Mouse (Mus musculus) embryonic facial prominence, embryonic 14.5 days (tissue): Measurements from ENCODE around the gene Adat3. TPM values are rescaled to one million over a fixed set of nuclear protein-coding genes. Genes with fewer than 3 reads are reported as not detected.
"Not testable (repeated sequence)": the region's sequence is repeated elsewhere in the genome, so short reads cannot be mapped to it uniquely, and the experiment has no call there.

ENCODE experiments used
- ATAC-seq: fragments of 200-750 bp; cut with Nextera tagmentation; 2 replicates; pipeline ENCODE4 v1.8.0; 2017; ENCODE audit warnings: low read depth, moderate number of reproducible peaks, moderate TSS enrichment
- DNase-seq: peaks from one replicate; pipeline ENCODE4 v3.0.0-alpha.2; 2015; ENCODE audit warnings: low spot score
- H3K27ac ChIP-seq: fragments of 300-500 bp; sonication (generic); replicated peaks from 2 replicates; pipeline ENCODE4 v1.5.1; 2014; ENCODE audit warnings: low read depth, mild to moderate bottlenecking, low read length, moderate library complexity
- H3K27me3 ChIP-seq: fragments of 300-500 bp; sonication (generic); replicated peaks from 2 replicates; pipeline ENCODE4 v1.6.1; 2014; ENCODE audit warnings: low read length; ENCODE audit not compliant: control insufficient read depth, insufficient read depth
- H3K36me3 ChIP-seq: fragments of 300-500 bp; sonication (generic); 2 replicates; pipeline ENCODE4 v1.6.1; 2014; ENCODE audit warnings: low read length, mixed read lengths; ENCODE audit not compliant: control insufficient read depth, insufficient read depth
- H3K4me1 ChIP-seq: fragments of 300-500 bp; sonication (generic); 2 replicates; pipeline ENCODE4 v1.6.1; 2014; ENCODE audit warnings: antibody characterized with exemption, low read length; ENCODE audit not compliant: control insufficient read depth, insufficient read depth
- H3K4me2 ChIP-seq: fragments of 300-500 bp; sonication (generic); 2 replicates; pipeline ENCODE4 v1.6.1; 2014; ENCODE audit warnings: low read depth, mild to moderate bottlenecking, low read length, moderate library complexity, mixed read lengths
- H3K4me3 ChIP-seq: fragments of 300-500 bp; sonication (generic); 2 replicates; pipeline ENCODE4 v1.5.1; 2014; ENCODE audit warnings: low read depth, mild to moderate bottlenecking, low read length
- H3K9ac ChIP-seq: fragments of 300-500 bp; sonication (generic); 2 replicates; pipeline ENCODE4 v1.6.1; 2014; ENCODE audit warnings: low read depth, mild to moderate bottlenecking, low read length, moderate library complexity, mixed read lengths
- H3K9me3 ChIP-seq: fragments of 300-500 bp; sonication (generic); 2 replicates; pipeline ENCODE4 v1.6.1; 2016; ENCODE audit warnings: low read length; ENCODE audit not compliant: control insufficient read depth
- WGBS: fragments of 180-500 bp; shearing (Covaris S2); extraction: QIAGEN DNeasy Blood & Tissue Kit; methylation state at CpG from one replicate; pipeline ENCODE4 v1.1.7; 2014; 5-methylcytosine and 5-hydroxymethylcytosine counted together
- polyA plus RNA-seq: library from polyadenylated mRNA; unstranded; fragments of >200 nt; fragmentation: Nextera tagmentation; extraction: Ambion mirVana; gene quantifications from 2 replicates; pipeline ENCODE4 v1.2.1, GENCODE M21; 2014

The Adat3 gene
- polyA plus RNA-seq, 1 experiment from 2014 or later = 6.1 TPM

- Histone ChIP-seq H3K36me3 (peaks cover 28% of the 10 kb centered on the region), H3K9me3 (no peaks in the 10 kb centered on the region), H3K27me3 (no peaks in the 10 kb centered on the region), H3K9ac (peak overlapping the region; percentile 69; the same call in 1 of the 2 replicates), H3K4me1 (peaks cover 16% of the 10 kb centered on the region), H3K27ac (no peak overlapping the region), H3K4me3 (peak overlapping the region; percentile 64), H3K4me2 (peak overlapping the region; percentile 94)
- no peak for DNase-seq
- 88% methylated on average over 7 of the region's 7 CpGs for WGBS
- no peak for ATAC-seq
Observed at GRCm38 (mm10) chr10:80604001-80604509, 1.4 kb downstream of the Adat3 start.

GRCm38 (mm10) chr10:80604988-80605387 lies 2.3 kb downstream of the Adat3 start:
- ATAC-seq = no peak
- no peak overlapping the region for H3K27ac ChIP-seq
- H3K36me3 ChIP-seq = peaks cover 37% of the 10 kb centered on the region
- DNase-seq = no peak
- 75% methylated on average over 1 of the region's 2 CpGs for WGBS
- no peaks in the 10 kb centered on the region for H3K27me3 ChIP-seq
- no peak overlapping the region for H3K4me2 ChIP-seq
- no peak overlapping the region for H3K4me3 ChIP-seq
- no peaks in the 10 kb centered on the region for H3K9me3 ChIP-seq
- H3K9ac ChIP-seq = no peak overlapping the region
- peaks cover 16% of the 10 kb centered on the region for H3K4me1 ChIP-seq

DNA sequence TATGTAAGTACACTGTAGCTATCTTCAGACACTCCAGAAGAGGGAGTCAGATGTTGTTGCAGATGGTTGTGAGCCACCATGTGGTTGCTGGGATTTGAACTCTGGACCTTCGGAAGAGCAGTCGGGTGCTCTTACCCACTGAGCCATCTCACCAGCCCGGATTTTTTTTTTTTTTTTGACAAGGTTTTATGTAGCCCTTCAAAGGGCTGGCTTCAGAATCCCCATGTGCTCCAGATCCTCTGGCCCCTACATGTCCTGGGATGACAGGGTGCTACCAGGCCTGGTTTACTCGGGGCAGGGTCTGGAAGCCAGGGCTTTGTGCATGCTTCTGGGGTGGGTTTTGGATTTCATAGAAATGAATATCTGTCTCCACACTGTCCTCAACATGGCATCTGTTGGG lies 3.0 kb downstream of the Adat3 start, which contains the start of gene Gm49322:
TSS of gene Gm49322 (plus strand) at position 301 of the 400 bp plus-strand sequence.
- H3K4me1 ChIP-seq = peaks cover 16% of the 10 kb centered on the region
- DNase-seq, H3K9ac ChIP-seq, H3K27ac ChIP-seq, H3K4me2 ChIP-seq, H3K27me3 ChIP-seq, ATAC-seq, H3K9me3 ChIP-seq, H3K4me3 ChIP-seq: not testable (repeated sequence)
- WGBS = 87% methylated on average over 4 of the region's 4 CpGs
- H3K36me3 ChIP-seq = peaks cover 39% of the 10 kb centered on the region

- Histone ChIP-seq H3K27ac (no peak overlapping the region), H3K9me3 (no peaks in the 10 kb centered on the region), H3K4me1 (peaks cover 16% of the 10 kb centered on the region), H3K4me3 (no peak overlapping the region), H3K4me2 (no peak overlapping the region), H3K27me3 (no peaks in the 10 kb centered on the region), H3K36me3 (peaks cover 39% of the 10 kb centered on the region), H3K9ac (no peak overlapping the region)
- DNase-seq = no peak
- no peak; the same call in 1 of the 2 replicates for ATAC-seq
- 84% methylated on average over 18 of the region's 23 CpGs for WGBS
Observed at GRCm38 (mm10) chr10:80606306-80606705, 3.6 kb downstream of the Adat3 start.

DNA sequence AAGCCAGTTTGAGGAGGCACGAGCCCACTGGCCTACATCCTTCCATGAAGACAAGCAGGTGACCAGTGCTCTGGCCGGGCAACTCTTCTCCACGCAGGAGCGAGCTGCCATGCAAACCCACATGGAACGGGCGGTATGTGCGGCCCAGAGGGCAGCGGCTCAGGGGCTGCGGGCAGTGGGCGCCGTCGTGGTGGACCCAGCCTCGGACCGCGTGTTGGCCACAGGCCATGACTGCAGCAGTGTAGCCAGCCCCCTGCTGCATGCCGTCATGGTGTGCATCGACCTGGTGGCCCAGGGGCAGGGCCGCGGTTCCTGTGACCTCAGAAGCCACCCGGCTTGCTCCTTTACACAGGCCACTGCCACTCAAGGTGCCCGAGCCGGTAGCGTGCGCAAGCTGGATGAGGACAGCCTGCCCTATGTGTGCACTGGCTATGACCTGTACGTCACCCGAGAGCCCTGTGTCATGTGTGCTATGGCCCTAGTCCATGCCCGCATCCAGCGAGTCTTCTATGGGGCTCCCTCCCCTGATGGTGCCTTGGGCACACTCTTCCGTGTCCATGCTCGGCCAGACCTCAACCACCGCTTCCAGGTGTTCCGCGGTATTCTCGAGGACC lies 4.2 kb downstream of the Adat3 start:
- no peak overlapping the region for H3K9ac ChIP-seq
- H3K4me2 ChIP-seq = no peak overlapping the region
- no peak overlapping the region for H3K4me3 ChIP-seq
- H3K27me3 ChIP-seq = no peaks in the 10 kb centered on the region
- WGBS = 96% methylated on average over 31 of the region's 34 CpGs
- H3K27ac ChIP-seq = no peak overlapping the region
- no peak for DNase-seq
- no peaks in the 10 kb centered on the region for H3K9me3 ChIP-seq
- H3K36me3 ChIP-seq = peaks cover 39% of the 10 kb centered on the region
- no peak for ATAC-seq
- H3K4me1 ChIP-seq = peaks cover 16% of the 10 kb centered on the region

GRCm38 (mm10) chr10:80608435-80608834 lies 5.8 kb downstream of the Adat3 start:
- no peak overlapping the region for H3K27ac ChIP-seq
- no peak overlapping the region for H3K4me3 ChIP-seq
- ATAC-seq (no peak), DNase-seq (no peak)
- no peak overlapping the region for H3K4me2 ChIP-seq
- H3K9me3 ChIP-seq = no peaks in the 10 kb centered on the region
- H3K36me3 ChIP-seq = peaks cover 48% of the 10 kb centered on the region
- no peak overlapping the region for H3K9ac ChIP-seq
- no peaks in the 10 kb centered on the region for H3K27me3 ChIP-seq
- H3K4me1 ChIP-seq = peaks cover 10% of the 10 kb centered on the region
- 86% methylated on average over 2 of the region's 3 CpGs for WGBS

DNA sequence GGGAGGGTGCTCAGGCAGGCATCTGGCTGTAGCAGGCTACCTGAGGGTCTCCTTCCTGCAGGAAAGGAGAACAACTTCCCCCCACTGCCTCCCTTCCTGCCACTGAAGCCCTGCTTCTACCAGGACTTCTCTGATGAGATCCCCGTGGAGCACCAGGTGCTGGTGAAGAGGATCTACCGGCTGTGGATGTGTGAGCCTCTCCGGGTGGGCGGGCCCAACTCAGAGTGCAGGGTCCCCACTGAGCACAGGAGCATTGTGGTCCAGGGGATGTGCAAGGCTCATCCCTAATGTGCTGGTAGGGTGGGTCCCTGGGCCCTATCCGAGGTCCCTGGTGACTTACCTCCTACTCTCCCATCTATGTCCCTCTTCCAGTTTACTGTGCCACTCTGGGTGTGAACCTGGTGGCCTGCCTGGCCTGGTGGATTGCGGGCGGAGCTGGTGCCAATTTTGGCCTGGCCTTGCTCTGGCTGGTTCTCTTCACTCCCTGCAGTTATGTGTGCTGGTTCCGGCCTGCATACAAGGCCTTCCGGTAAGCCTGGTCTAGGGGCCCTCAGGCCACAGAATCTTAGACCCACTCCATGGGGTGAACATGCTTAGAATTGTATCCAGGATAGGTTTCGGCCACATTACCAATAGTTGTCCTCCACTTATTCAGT lies 6.7 kb downstream of the Adat3 start:
- H3K9ac ChIP-seq = 0 out of 2 replicates have a peak overlapping the region, but pooled peaks have one; percentile 34
- H3K4me2 ChIP-seq = no peak overlapping the region
- no peaks in the 10 kb centered on the region for H3K9me3 ChIP-seq
- no peaks in the 10 kb centered on the region for H3K27me3 ChIP-seq
- peaks cover 53% of the 10 kb centered on the region for H3K36me3 ChIP-seq
- H3K27ac ChIP-seq = no peak overlapping the region
- no peak overlapping the region for H3K4me3 ChIP-seq
- no peak for ATAC-seq
- no peak for DNase-seq
- 91% methylated on average over 10 of the region's 10 CpGs for WGBS
- peaks cover under 1% of the 10 kb centered on the region; the same call in 1 of the 2 replicates for H3K4me1 ChIP-seq

- 95% methylated on average over 8 of the region's 9 CpGs for WGBS
- Histone ChIP-seq H3K4me1 (no peaks in the 10 kb centered on the region), H3K4me3 (no peak overlapping the region), H3K27ac (no peak overlapping the region), H3K9me3 (no peaks in the 10 kb centered on the region), H3K9ac (no peak overlapping the region), H3K27me3 (no peaks in the 10 kb centered on the region), H3K4me2 (no peak overlapping the region), H3K36me3 (peaks cover 62% of the 10 kb centered on the region)
- no peak for DNase-seq
- ATAC-seq = no peak
Observed at GRCm38 (mm10) chr10:80610116-80610785, 7.6 kb downstream of the Adat3 start.
